Mouse (Mus musculus) kidney, embryonic 15.5 days (tissue): Measurements from ENCODE around the gene Nbea. TPM values are rescaled to one million over a fixed set of nuclear protein-coding genes. Genes with fewer than 3 reads are reported as not detected.

ENCODE experiments used
- ATAC-seq: fragments of 200-750 bp; cut with Nextera tagmentation; replicated peaks from 2 replicates; pipeline ENCODE4 v1.8.0; 2017; ENCODE audit warnings: moderate TSS enrichment; ENCODE audit not compliant: low FRiP score
- H3K27ac ChIP-seq: fragments of 300-500 bp; sonication (generic); 2 replicates; pipeline ENCODE4 v1.5.1; 2015; ENCODE audit warnings: mild to moderate bottlenecking, inconsistent platforms
- H3K27me3 ChIP-seq: fragments of 300-500 bp; sonication (generic); 2 replicates; pipeline ENCODE4 v1.6.1; 2015; ENCODE audit warnings: inconsistent platforms
- H3K36me3 ChIP-seq: fragments of 300-500 bp; sonication (generic); 2 replicates; pipeline ENCODE4 v1.6.1; 2015; ENCODE audit warnings: inconsistent platforms
- H3K4me1 ChIP-seq: fragments of 300-500 bp; sonication (generic); 2 replicates; pipeline ENCODE4 v1.6.1; 2015; ENCODE audit warnings: inconsistent platforms
- H3K4me2 ChIP-seq: fragments of 300-500 bp; sonication (generic); 2 replicates; pipeline ENCODE4 v1.6.1; 2015; ENCODE audit warnings: moderate library complexity, mild to moderate bottlenecking, inconsistent platforms
- H3K4me3 ChIP-seq: fragments of 300-500 bp; sonication (generic); replicated peaks from 2 replicates; pipeline ENCODE4 v1.5.1; 2015; ENCODE audit warnings: mild to moderate bottlenecking, inconsistent platforms
- H3K9ac ChIP-seq: fragments of 300-500 bp; sonication (generic); 2 replicates; pipeline ENCODE4 v1.6.1; 2015; ENCODE audit warnings: mild to moderate bottlenecking, inconsistent platforms
- H3K9me3 ChIP-seq: fragments of 300-500 bp; sonication (generic); replicated peaks from 2 replicates; pipeline ENCODE4 v1.6.1; 2016; ENCODE audit warnings: inconsistent platforms
- WGBS: fragments of 180-500 bp; shearing (Covaris S2); methylation state at CpG from one replicate; pipeline ENCODE4 v1.1.7; 2015; ENCODE audit warnings: mixed read lengths; 5-methylcytosine and 5-hydroxymethylcytosine counted together
- polyA plus RNA-seq: library from polyadenylated mRNA; unstranded; fragments of >200 nt; fragmentation: Nextera tagmentation; extraction: Ambion mirVana; gene quantifications from 2 replicates; pipeline ENCODE4 v1.2.1, GENCODE M21; 2015

Gene Nbea
- polyA plus RNA-seq, 1 experiment from 2014 or later, result 8.1 TPM

DNA sequence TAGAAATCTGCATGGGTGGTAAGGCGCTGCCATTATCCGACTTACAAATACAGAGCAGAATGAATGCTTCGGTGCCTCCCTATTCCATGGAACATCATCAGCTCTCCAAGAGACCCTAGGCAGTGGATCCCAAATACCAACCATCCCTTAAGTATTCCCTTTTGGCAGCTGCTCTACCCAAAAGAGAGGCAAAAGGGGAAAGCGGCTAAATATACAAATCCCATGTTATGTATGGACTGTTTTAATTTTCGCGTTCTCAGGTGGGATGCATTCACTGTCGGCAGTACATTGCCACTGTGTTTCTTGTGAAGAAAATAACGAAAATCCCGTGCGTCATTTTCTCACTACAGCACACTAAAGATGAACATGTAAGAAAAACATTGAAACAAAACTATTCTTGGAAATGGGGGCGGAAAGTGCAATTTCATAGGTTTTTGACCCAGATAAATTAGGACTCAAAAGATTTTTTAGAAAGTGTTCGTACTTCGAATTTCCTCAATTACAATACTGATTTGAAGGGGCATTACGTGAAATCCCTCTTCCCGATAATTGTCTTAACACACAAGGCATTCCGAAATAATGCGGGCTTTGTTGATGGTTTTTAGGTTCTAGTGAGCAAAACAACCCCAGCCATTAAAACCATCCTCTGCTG lies 396.5 kb downstream of the Nbea start:
- Histone ChIP-seq H3K9ac (peak overlapping the region; percentile 55), H3K9me3 (no peaks in the 10 kb centered on the region), H3K4me1 (peaks cover 29% of the 10 kb centered on the region), H3K36me3 (no peaks in the 10 kb centered on the region), H3K27ac (no peak overlapping the region), H3K4me2 (peak overlapping the region; percentile 84), H3K27me3 (peaks cover 61% of the 10 kb centered on the region), H3K4me3 (peak overlapping the region; percentile 50)
- WGBS, result 25% methylated on average over 17 of the region's 17 CpGs
- ATAC-seq, result no peak

DNA sequence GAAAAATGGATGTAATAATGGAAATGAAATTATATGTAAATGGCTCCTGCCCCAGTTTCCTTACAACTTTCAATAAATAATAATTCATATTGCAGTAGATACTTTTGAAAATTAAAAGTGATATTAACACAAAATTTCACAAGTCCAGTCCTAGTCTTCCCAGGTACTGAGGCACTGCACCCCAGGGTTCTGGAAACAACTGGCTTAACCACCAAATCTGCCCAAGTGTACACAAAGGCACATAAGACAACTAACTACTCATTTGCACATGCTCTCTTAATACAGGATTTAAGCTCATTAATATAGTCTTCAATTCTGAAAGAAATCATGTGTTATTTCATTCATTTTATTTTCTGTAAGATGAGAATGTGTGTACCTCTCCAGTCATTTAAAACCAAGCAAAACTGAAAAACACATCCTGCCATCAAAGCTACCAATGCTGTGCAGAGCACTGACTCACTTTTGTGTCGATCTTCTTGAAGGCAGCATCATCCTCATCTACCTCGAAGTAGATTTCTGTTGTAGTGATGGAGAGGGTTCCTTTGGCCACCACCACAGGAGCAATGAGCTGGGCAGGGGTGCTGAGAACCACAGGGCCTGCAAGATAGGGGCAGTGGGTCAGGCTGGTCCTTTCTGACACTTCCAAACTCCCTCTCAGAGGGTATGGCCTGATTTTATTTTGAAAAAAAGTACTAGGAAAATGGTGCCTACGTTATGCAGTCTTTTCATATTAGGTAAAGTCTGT lies 397.3 kb downstream of the Nbea start:
- WGBS, result 50% methylated on average over 3 of the region's 3 CpGs

DNA sequence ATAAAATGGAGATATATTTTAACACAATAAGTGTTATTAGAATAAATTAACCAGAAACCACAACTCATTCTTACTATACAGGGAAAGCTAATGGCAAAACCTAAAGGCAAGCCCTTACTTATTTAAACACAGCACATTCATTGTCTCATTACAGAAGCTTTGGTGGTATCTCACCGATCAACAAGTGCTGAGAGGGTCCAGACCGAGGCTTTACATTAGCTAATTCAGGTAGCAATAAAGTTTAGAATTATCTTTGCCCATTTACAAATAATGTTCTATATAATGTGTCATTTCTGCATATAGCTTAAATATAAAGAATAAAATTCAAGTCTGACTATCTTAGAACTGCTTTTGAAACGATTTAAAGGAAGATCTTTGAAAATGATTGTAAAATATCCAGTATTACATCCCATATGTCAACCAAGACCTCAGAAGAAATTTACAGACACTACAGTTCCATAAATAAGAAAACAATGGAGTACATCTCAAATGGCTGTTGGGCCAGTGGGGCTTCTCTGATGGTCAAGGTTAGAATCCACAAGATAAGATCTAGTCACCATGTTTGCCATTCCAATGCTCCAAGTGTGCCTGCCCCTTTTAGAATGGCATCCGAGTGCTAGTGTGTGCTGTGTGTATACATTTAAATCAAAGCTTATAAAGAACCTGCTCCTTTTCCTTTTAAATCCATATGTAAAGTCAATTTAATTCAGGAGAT lies 398.1 kb downstream of the Nbea start:
- no peak overlapping the region for H3K4me2 ChIP-seq
- H3K36me3 ChIP-seq, result no peaks in the 10 kb centered on the region
- H3K4me1 ChIP-seq, result peaks cover 36% of the 10 kb centered on the region
- H3K27me3 ChIP-seq, result peaks cover 76% of the 10 kb centered on the region
- H3K9ac ChIP-seq, result no peak overlapping the region
- ATAC-seq, result no peak
- H3K4me3 ChIP-seq, result no peak overlapping the region
- no peaks in the 10 kb centered on the region for H3K9me3 ChIP-seq
- 65% methylated on average over 4 of the region's 4 CpGs for WGBS
- no peak overlapping the region for H3K27ac ChIP-seq

More for the DNA sequence above, 397.3 kb downstream of the Nbea start:
- Histone ChIP-seq H3K9me3 (no peaks in the 10 kb centered on the region), H3K9ac (no peak overlapping the region), H3K4me2 (no peak overlapping the region), H3K4me1 (peaks cover 30% of the 10 kb centered on the region), H3K27ac (no peak overlapping the region), H3K27me3 (peaks cover 69% of the 10 kb centered on the region), H3K36me3 (no peaks in the 10 kb centered on the region), H3K4me3 (no peak overlapping the region)
- no peak for ATAC-seq

DNA sequence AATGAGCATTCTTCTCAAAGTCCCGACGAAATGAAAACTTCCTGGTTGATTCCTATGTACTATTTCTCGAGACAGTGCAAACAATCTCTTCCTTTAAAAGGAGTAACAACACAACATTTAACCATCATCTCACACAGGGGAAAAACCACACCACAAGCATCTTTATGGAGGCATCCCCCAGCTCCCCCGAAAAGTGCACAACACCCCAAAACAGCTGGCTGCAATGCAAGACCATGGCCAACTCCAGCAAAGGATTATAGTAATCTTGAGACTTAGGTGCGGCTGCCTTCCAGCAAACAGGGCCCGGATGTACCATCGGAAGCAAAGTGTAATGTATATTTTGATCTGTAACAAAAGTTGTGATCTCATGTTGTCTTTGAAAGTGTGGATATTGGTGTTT lies 399.4 kb downstream of the Nbea start:
- Histone ChIP-seq H3K27ac (no peak overlapping the region), H3K4me3 (peak overlapping the region; percentile 34), H3K4me2 (peak overlapping the region; percentile 57), H3K27me3 (peaks cover 81% of the 10 kb centered on the region), H3K36me3 (no peaks in the 10 kb centered on the region), H3K4me1 (peaks cover 42% of the 10 kb centered on the region), H3K9me3 (no peaks in the 10 kb centered on the region), H3K9ac (no peak overlapping the region)
- WGBS, result 20% methylated on average over 7 of the region's 7 CpGs
- no peak for ATAC-seq

DNA sequence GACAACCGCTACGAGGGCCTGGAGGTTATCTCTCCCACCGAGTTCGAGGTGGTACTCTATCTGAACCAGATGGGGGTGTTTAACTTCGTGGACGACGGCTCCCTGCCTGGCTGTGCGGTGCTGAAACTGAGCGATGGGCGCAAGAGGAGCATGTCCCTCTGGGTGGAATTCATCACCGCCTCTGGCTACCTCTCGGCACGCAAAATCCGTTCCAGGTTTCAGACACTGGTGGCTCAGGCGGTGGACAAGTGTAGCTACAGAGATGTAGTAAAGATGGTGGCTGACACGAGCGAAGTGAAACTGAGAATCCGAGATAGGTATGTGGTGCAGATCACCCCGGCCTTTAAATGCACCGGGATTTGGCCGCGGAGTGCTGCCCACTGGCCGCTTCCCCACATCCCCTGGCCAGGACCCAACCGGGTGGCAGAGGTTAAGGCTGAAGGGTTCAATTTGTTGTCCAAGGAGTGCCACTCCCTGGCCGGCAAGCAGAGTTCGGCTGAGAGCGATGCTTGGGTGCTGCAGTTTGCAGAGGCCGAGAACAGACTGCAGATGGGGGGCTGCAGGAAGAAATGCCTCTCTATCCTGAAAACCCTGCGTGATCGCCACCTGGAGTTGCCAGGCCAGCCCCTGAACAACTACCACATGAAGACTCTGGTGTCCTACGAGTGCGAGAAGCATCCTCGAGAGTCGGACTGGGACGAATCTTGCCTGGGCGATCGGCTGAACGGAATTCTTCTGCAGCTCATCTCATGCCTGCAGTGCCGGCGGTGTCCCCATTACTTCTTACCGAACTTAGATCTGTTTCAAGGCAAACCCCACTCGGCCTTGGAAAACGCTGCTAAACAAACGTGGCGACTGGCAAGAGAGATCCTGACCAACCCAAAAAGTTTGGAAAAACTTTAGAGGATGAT lies 400.1 kb downstream of the Nbea start:
- H3K27me3 ChIP-seq, result peaks cover 80% of the 10 kb centered on the region
- H3K36me3 ChIP-seq, result no peaks in the 10 kb centered on the region
- peaks cover 42% of the 10 kb centered on the region for H3K4me1 ChIP-seq
- H3K4me2 ChIP-seq, result peak overlapping the region; percentile 57
- peak overlapping the region; percentile 34 for H3K4me3 ChIP-seq
- no peak overlapping the region for H3K9ac ChIP-seq
- peak; percentile 11; the same call in 1 of the 2 replicates for ATAC-seq
- no peaks in the 10 kb centered on the region for H3K9me3 ChIP-seq
- H3K27ac ChIP-seq, result no peak overlapping the region
- WGBS, result 10% methylated on average over 45 of the region's 45 CpGs

DNA sequence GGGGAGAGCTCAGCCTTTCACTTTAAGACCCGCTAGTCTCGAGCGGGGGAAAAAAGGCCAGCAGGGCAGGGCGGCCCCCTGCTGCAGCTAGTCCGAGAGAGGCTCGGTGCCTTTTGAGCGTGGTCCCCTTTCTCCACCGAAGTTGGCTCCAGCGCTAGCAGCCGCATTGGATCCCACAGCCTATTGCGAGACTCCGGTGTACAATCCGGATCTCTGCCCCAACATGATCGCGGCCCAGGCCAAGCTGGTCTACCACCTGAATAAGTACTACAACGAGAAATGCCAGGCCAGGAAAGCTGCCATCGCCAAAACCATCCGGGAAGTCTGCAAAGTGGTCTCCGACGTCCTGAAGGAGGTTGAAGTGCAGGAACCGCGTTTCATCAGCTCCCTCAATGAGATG lies 400.7 kb downstream of the Nbea start:
- 5% methylated on average over 22 of the region's 22 CpGs for WGBS
- Histone ChIP-seq H3K9ac (0 out of 2 replicates have a peak overlapping the region, but pooled peaks have one; percentile 10), H3K4me3 (peak overlapping the region; percentile 34), H3K36me3 (no peaks in the 10 kb centered on the region), H3K27ac (no peak overlapping the region), H3K9me3 (no peaks in the 10 kb centered on the region), H3K4me1 (peaks cover 42% of the 10 kb centered on the region), H3K4me2 (peak overlapping the region; percentile 57), H3K27me3 (peaks cover 86% of the 10 kb centered on the region)
- ATAC-seq, result no peak

DNA sequence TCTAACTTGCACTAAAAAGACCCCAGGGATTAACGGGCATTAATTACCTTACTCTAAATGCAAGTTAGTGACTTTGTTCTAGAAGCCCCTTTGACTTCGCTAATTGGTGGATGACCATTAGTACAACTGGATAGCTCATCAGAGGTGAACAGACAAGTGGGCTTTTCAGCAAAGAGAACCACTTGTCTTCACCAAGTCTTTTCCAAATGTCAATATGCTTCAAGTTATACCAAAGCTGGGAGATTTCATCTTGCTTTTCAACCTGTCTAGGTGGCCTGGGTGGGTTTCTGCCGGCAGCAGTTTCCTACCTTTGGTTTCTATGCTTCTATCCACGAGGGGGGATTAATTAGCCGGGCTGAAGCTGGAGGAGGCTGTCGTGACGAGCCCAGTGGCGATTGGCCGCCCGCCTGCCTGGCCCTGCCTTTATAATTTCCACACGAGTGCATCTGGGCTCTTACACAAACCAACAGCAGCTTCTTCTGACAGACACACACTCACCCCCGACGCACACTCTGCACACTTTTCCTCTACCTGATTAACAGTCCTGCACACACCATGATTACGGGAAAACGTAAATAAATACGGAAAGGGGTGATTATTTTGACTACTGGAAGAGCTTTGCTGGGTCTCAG lies 401.3 kb downstream of the Nbea start, which contains the start of gene Mab21l1:
TSS of gene Mab21l1 (plus strand) at position 455 of the 632 bp plus-strand sequence.
- Histone ChIP-seq H3K9ac (0 out of 2 replicates have a peak within 1 kb of the TSS, but pooled peaks have one; percentile 10), H3K4me3 (peak within 1 kb of the TSS; percentile 34), H3K4me1 (peaks cover 36% of the 10 kb centered on the region), H3K9me3 (no peaks in the 10 kb centered on the region), H3K27me3 (peaks cover 87% of the 10 kb centered on the region), H3K36me3 (no peaks in the 10 kb centered on the region), H3K4me2 (peak within 1 kb of the TSS; percentile 57), H3K27ac (no peak within 1 kb of the TSS)
- WGBS, result 10% methylated on average over 16 of the region's 16 CpGs
- no peak; the same call in 1 of the 2 replicates for ATAC-seq

DNA sequence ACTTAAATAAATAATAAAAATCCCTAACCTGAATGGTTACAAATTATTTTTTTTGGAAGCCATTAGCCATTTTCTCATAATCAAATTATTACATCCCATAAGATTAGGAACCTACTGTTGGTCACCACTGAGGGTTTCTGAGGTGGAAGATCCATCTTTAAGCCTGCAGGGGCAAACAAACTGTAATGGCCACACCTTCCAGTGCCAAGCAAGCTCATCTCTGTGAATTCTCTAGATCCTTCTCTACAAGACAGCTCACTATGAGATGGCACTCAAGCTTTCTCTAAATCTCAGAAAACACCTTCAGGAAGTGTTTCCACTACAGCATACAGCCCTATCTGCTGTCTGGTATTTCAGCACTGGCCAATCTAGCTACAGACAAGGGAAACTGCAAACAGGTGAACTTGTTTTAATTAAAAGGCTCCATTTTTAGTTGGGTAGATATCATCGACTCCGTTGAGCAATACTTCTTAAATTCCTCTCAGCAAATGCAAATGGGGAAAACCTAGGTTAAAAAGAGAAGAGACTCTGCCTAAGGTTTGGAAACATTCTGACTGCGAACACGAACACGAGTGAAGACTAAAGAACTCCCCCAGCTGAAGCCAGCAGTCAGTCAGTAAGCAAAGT lies 402.0 kb downstream of the Nbea start:
- H3K27me3 ChIP-seq, result peaks cover 81% of the 10 kb centered on the region
- no peaks in the 10 kb centered on the region for H3K9me3 ChIP-seq
- no peaks in the 10 kb centered on the region for H3K36me3 ChIP-seq
- 14% methylated on average over 5 of the region's 5 CpGs for WGBS
- no peak overlapping the region for H3K27ac ChIP-seq
- no peak for ATAC-seq
- no peak overlapping the region for H3K9ac ChIP-seq
- H3K4me3 ChIP-seq, result no peak overlapping the region
- H3K4me1 ChIP-seq, result peaks cover 36% of the 10 kb centered on the region
- no peak overlapping the region for H3K4me2 ChIP-seq

DNA sequence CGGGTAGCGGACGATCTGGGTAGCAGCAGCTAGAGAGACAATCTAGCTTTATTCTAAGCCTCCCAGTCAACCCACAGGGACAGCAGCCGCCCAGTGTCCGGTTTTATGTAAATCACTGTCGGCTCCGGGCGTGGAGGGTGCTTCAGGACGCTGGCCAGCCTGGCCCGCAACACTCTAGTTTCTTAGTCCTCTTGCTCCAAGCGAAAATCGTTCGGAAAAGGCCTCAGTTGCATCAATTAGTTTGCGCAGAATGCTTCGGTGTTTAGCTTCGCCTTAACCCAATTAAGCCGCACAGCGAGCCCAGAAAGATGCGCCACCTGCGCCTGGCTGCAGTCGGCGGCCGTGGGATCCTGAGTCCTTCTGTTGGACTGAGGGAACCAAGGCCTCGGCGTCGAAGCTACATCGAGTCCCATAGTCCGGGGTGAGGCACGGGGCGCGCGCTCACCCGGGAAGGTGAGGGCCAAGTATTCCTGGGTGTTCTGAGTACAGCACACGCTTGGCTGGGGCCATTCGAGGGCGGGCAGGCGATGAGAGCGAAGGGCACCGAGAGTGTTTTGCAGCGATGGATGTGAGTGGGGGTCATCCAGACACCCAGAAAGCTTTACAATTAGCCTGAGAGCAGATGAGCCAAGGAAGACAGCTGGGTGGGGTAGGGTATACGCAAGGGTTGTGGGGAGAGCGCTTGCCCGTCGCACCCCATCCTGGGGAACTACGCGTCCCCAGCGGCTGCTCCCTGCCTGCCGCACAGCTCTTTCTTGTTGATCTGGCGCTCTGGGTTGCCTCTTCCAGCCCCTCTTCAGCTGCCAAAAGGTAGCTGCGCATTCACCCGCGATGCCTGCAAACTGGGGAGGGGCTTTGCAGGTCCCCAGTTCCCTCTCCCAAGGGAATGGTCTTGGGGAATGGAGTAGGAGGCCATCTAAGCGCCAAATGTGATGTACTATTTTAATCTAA lies 403.1 kb downstream of the Nbea start:
- H3K4me1 ChIP-seq, result peaks cover 36% of the 10 kb centered on the region
- peak overlapping the region; percentile 28 for H3K4me3 ChIP-seq
- ATAC-seq, result peak; percentile 31; the same call in 1 of the 2 replicates
- peak overlapping the region; percentile 53 for H3K4me2 ChIP-seq
- peaks cover 70% of the 10 kb centered on the region for H3K27me3 ChIP-seq
- no peak overlapping the region for H3K27ac ChIP-seq
- H3K9ac ChIP-seq, result no peak overlapping the region
- WGBS, result 5% methylated on average over 53 of the region's 53 CpGs
- H3K36me3 ChIP-seq, result no peaks in the 10 kb centered on the region
- no peaks in the 10 kb centered on the region for H3K9me3 ChIP-seq
